Mouse (Mus musculus): ENCODE measurements at regions not wholly inside any gene's neighbourhood (a gene's known extent, or its start where the extent isn't known, plus 50 kb on each side); places are given as distances from the start of the nearest gene placed in this dataset.

- no peak for TF ChIP-seq CTCF (IDR thresholded peaks at IDR 0.05)
- TF ChIP-seq EP300 (IDR thresholded peaks at IDR 0.05) = no peak
Observed at GRCm38 (mm10) chr10:27698305-27698704, 78.7 kb upstream of the Lama2 start.
